Mouse (Mus musculus) intestine, embryonic 15.5 days (tissue): ENCODE results near the gene Tmem239. TPM values are rescaled to one million over a fixed set of nuclear protein-coding genes. Genes with fewer than 3 reads are reported as not detected.
A peak's percentile ranks its signal among the peaks of the same experiment; 100 is the strongest.

Experiments
- ATAC-seq: fragments of 200-750 bp; cut with Nextera tagmentation; 2 replicates; pipeline ENCODE4 v1.8.0; 2017; ENCODE audit warnings: moderate TSS enrichment, moderate library complexity
- H3K27ac ChIP-seq: fragments of 300-500 bp; sonication (generic); 2 replicates; pipeline ENCODE4 v1.5.1; 2015; ENCODE audit warnings: mild to moderate bottlenecking, inconsistent platforms
- H3K27me3 ChIP-seq: fragments of 300-500 bp; sonication (generic); replicated peaks from 2 replicates; pipeline ENCODE4 v1.6.1; 2015; ENCODE audit warnings: inconsistent platforms
- H3K36me3 ChIP-seq: fragments of 300-500 bp; sonication (generic); 2 replicates; pipeline ENCODE4 v1.6.1; 2015; ENCODE audit warnings: inconsistent platforms
- H3K4me1 ChIP-seq: fragments of 300-500 bp; sonication (generic); replicated peaks from 2 replicates; pipeline ENCODE4 v1.6.1; 2015; ENCODE audit warnings: inconsistent platforms
- H3K4me2 ChIP-seq: fragments of 300-500 bp; sonication (generic); replicated peaks from 2 replicates; pipeline ENCODE4 v1.6.1; 2015; ENCODE audit warnings: mild to moderate bottlenecking, inconsistent platforms
- H3K4me3 ChIP-seq: fragments of 300-500 bp; sonication (generic); replicated peaks from 2 replicates; pipeline ENCODE4 v1.5.1; 2015; ENCODE audit warnings: inconsistent platforms
- H3K9ac ChIP-seq: fragments of 300-500 bp; sonication (generic); 2 replicates; pipeline ENCODE4 v1.6.1; 2015; ENCODE audit warnings: inconsistent platforms
- H3K9me3 ChIP-seq: fragments of 300-500 bp; sonication (generic); 2 replicates; pipeline ENCODE4 v1.6.1; 2016; ENCODE audit warnings: inconsistent platforms
- WGBS: fragments of 180-500 bp; shearing (Covaris S2); methylation state at CpG from one replicate; pipeline ENCODE4 v1.1.7; 2015; 5-methylcytosine and 5-hydroxymethylcytosine counted together
- polyA plus RNA-seq: library from polyadenylated mRNA; unstranded; fragments of >200 nt; fragmentation: Nextera tagmentation; extraction: Ambion mirVana; gene quantifications from 2 replicates; pipeline ENCODE4 v1.2.1, GENCODE M21; 2015

The Tmem239 gene
- polyA plus RNA-seq, 1 experiment from 2014 or later = not detected

DNA sequence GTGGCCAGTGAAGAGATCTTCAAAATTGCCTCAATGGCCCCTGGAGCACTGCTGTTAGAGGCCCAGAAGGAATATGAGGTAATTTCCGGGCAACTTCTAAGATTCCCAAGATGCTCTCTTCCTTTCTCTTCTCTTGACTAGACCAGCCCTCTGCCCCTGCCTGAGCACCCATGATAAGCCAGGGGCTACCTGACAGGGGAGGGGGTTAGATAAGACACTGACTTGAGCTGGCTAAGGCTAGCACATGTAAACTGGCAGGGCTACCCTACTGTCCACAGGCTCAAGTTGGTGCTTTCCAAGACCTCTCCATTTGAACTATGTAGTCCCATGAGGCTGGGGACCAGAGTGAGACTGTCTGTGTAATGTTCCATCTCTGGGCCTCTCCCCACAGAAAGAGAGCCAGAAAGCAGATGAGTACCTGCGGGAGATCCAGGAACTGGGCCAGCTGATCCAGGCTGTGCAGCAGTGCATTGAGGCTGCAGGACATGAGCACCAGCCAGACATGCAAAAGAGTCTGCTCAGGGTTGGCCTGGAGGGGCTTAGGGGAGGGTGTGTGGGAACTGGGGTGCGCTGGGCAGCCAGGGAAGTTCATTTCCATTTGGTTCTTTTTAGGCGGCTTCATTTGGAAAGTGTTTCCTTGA, 33.7 kb downstream of the Tmem239 start:
- H3K27ac ChIP-seq = no peak overlapping the region
- WGBS = 92% methylated on average over 4 of the region's 4 CpGs
- peaks cover 56% of the 10 kb centered on the region for H3K36me3 ChIP-seq

GRCm38 (mm10) chr2:130442162-130442561, 35.9 kb downstream of the Tmem239 start:
- Histone ChIP-seq H3K27ac (no peak overlapping the region), H3K9me3 (no peaks in the 10 kb centered on the region), H3K4me2 (no peak overlapping the region), H3K4me3 (no peak overlapping the region), H3K27me3 (no peaks in the 10 kb centered on the region), H3K4me1 (no peaks in the 10 kb centered on the region), H3K9ac (no peak overlapping the region), H3K36me3 (peaks cover 56% of the 10 kb centered on the region)
- no peak for ATAC-seq
- WGBS = 89% methylated on average over 10 of the region's 10 CpGs

More for the DNA sequence above, 33.7 kb downstream of the Tmem239 start:
- Histone ChIP-seq H3K9ac (no peak overlapping the region), H3K27me3 (no peaks in the 10 kb centered on the region), H3K4me1 (no peaks in the 10 kb centered on the region), H3K9me3 (no peaks in the 10 kb centered on the region), H3K4me2 (no peak overlapping the region), H3K4me3 (no peak overlapping the region)
- ATAC-seq = no peak

GRCm38 (mm10) chr2:130448449-130448848, 42.2 kb downstream of the Tmem239 start:
- no peak overlapping the region for H3K4me2 ChIP-seq
- no peaks in the 10 kb centered on the region for H3K9me3 ChIP-seq
- H3K9ac ChIP-seq = no peak overlapping the region
- peaks cover 14% of the 10 kb centered on the region for H3K4me1 ChIP-seq
- no peak overlapping the region for H3K27ac ChIP-seq
- H3K4me3 ChIP-seq = no peak overlapping the region
- no peak for ATAC-seq
- H3K27me3 ChIP-seq = no peaks in the 10 kb centered on the region
- H3K36me3 ChIP-seq = peaks cover 7% of the 10 kb centered on the region; the same call in 1 of the 2 replicates

DNA sequence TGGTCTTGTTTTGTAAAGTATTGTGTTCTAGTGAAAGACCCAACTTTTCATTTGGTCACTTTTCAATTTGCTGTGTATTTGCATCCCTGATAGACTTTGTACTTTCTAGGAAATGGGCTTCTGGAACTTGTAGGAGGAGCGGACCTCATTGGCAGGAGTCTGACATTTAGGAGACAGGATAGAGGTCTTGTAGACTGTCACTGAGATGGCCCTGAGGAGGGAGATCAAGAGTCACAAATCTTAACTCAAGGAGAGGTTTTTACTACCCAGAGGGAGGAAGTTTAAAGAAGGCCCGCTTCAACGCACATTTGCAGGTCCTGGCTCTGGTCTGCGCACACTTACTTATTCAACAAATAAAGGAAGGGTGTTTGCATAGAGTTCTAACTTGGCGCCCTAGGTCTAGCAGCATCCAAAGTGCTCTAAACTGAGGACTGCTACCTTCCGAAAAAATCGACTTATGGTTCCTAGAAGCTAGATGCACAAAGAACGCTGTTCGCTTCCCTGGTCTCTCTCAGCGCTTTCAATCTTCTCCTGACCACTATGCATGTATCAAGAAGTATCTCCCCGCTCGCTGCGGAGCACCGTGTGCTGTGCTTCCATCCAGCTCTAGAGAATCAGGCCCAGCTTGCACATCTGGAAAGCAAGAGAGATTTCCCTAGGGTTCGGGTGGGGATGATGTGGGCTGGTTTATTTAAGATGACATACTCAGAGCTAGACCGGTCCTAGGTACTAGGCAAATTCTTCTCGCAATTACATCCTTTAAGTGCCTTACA, 42.9 kb downstream of the Tmem239 start:
- Histone ChIP-seq H3K4me1 (peaks cover 14% of the 10 kb centered on the region), H3K27ac (no peak overlapping the region; the same call in 1 of the 2 replicates), H3K4me2 (peak overlapping the region; percentile 96), H3K27me3 (no peaks in the 10 kb centered on the region), H3K9ac (peak overlapping the region; percentile 88), H3K9me3 (no peaks in the 10 kb centered on the region), H3K36me3 (0 out of 2 replicates have a peak, but pooled peaks cover 2% of the 10 kb centered on the region), H3K4me3 (peak overlapping the region; percentile 95)
- peak; percentile 7; the same call in 1 of the 2 replicates for ATAC-seq
- WGBS = 5% methylated on average over 17 of the region's 17 CpGs

GRCm38 (mm10) chr2:130449794-130450433, 43.6 kb downstream of the Tmem239 start, which contains the start of gene Ptpra:
Gene Ptpra, plus strand, starts transcription at chr2:130450278.
- Histone ChIP-seq H3K36me3 (no peaks in the 10 kb centered on the region), H3K4me1 (peaks cover 14% of the 10 kb centered on the region), H3K27me3 (no peaks in the 10 kb centered on the region), H3K9ac (peak within 1 kb of the TSS; percentile 88), H3K4me3 (peak within 1 kb of the TSS; percentile 95), H3K9me3 (no peaks in the 10 kb centered on the region), H3K27ac (peak within 1 kb of the TSS; percentile 83), H3K4me2 (peak within 1 kb of the TSS; percentile 96)
- peak; percentile 99 for ATAC-seq
- WGBS = 0% methylated on average over 50 of the region's 50 CpGs

DNA sequence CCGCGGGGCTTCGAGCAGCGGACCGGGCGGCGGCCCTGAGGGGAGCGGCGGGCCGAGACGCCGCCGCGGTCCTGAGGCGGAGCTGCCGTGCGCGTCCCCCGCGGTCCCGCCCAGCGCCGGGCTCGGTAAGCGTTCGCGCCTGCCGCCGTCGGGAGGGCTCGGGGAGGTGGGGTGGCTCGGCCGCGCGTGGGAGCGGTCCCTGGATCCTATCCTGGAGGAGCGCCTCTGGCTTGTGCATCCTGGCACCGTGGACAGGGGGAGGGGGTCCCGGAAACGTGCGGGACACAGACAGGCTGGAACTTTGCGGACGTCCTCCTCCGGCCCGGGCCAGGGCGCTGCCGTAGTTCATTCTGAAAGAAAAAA, 44.1 kb downstream of the Tmem239 start:
- peak overlapping the region; percentile 88 for H3K9ac ChIP-seq
- H3K27ac ChIP-seq = peak overlapping the region; percentile 83
- H3K4me1 ChIP-seq = peaks cover 14% of the 10 kb centered on the region
- peak overlapping the region; percentile 95 for H3K4me3 ChIP-seq
- WGBS = under 1% methylated on average over 37 of the region's 47 CpGs
- peak overlapping the region; percentile 96 for H3K4me2 ChIP-seq
- H3K36me3 ChIP-seq = no peaks in the 10 kb centered on the region
- H3K9me3 ChIP-seq = no peaks in the 10 kb centered on the region
- ATAC-seq = peak; percentile 94
- no peaks in the 10 kb centered on the region for H3K27me3 ChIP-seq

- no peaks in the 10 kb centered on the region for H3K27me3 ChIP-seq
- peak overlapping the region; percentile 95 for H3K4me3 ChIP-seq
- peak overlapping the region; percentile 88 for H3K9ac ChIP-seq
- no peaks in the 10 kb centered on the region for H3K36me3 ChIP-seq
- peak overlapping the region; percentile 96 for H3K4me2 ChIP-seq
- peaks cover 14% of the 10 kb centered on the region for H3K4me1 ChIP-seq
- no peak overlapping the region for H3K27ac ChIP-seq
- H3K9me3 ChIP-seq = no peaks in the 10 kb centered on the region
- ATAC-seq = no peak
- WGBS = 63% methylated on average over 14 of the region's 14 CpGs
Measured at GRCm38 (mm10) chr2:130451086-130451726, 44.9 kb downstream of the Tmem239 start.

- WGBS = 64% methylated on average over 3 of the region's 3 CpGs
- Histone ChIP-seq H3K27me3 (no peaks in the 10 kb centered on the region), H3K4me2 (peak overlapping the region; percentile 96), H3K9ac (0 out of 2 replicates have a peak overlapping the region, but pooled peaks have one; percentile 14), H3K4me1 (peaks cover 14% of the 10 kb centered on the region), H3K9me3 (no peaks in the 10 kb centered on the region), H3K27ac (no peak overlapping the region), H3K4me3 (no peak overlapping the region), H3K36me3 (no peaks in the 10 kb centered on the region)
- ATAC-seq = no peak
Measured at GRCm38 (mm10) chr2:130451727-130452090, 45.4 kb downstream of the Tmem239 start.

- Histone ChIP-seq H3K4me1 (peaks cover 14% of the 10 kb centered on the region), H3K4me2 (no peak overlapping the region), H3K27me3 (no peaks in the 10 kb centered on the region), H3K4me3 (no peak overlapping the region), H3K36me3 (no peaks in the 10 kb centered on the region), H3K9ac (no peak overlapping the region), H3K9me3 (no peaks in the 10 kb centered on the region), H3K27ac (no peak overlapping the region)
- 60% methylated on average over 2 of the region's 2 CpGs for WGBS
- no peak for ATAC-seq
Measured at GRCm38 (mm10) chr2:130452266-130452665, 46.0 kb downstream of the Tmem239 start.

GRCm38 (mm10) chr2:130453421-130453820, 47.1 kb downstream of the Tmem239 start:
- no peaks in the 10 kb centered on the region for H3K9me3 ChIP-seq
- 61% methylated on average over 6 of the region's 6 CpGs for WGBS
- no peak overlapping the region for H3K4me3 ChIP-seq
- H3K9ac ChIP-seq = no peak overlapping the region
- no peak for ATAC-seq
- no peak overlapping the region; the same call in 1 of the 2 replicates for H3K4me2 ChIP-seq
- H3K27me3 ChIP-seq = no peaks in the 10 kb centered on the region
- H3K27ac ChIP-seq = no peak overlapping the region
- H3K36me3 ChIP-seq = no peaks in the 10 kb centered on the region
- H3K4me1 ChIP-seq = peaks cover 14% of the 10 kb centered on the region

DNA sequence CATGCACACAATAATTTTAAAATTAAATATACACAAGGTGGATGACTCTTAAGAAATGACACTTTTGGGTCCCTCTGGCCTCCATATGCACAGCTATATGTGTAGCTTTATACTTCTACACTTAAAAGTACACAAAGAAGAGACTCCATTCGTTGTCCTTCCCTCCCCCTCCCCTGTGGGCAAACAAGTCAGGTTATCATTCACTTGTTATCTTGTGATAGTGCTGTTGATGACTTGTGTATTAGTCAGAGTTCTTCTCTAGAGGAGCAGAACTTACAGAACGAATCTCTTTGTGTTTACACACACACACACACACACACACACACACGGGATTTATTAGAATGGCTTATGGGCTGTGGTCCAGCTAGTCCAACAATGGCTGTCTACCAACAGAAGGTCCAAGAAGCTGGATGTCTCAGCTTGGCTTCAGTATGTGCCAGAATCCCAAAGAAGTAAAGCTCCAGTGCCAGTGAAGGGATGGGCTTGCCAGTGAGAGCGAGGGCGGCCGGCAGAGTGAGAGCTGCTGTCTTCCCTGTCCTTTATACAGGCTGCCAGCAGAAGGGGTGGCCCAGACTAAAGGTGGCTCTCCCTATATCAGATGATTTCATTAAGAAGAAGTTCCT, 48.6 kb downstream of the Tmem239 start:
- H3K36me3 ChIP-seq = no peaks in the 10 kb centered on the region
- no peaks in the 10 kb centered on the region for H3K9me3 ChIP-seq
- 67% methylated on average over 6 of the region's 6 CpGs for WGBS
- no peak overlapping the region for H3K27ac ChIP-seq
- H3K9ac ChIP-seq = no peak overlapping the region
- 0 out of 2 replicates have a peak, but pooled peaks cover 8% of the 10 kb centered on the region for H3K4me1 ChIP-seq
- no peak overlapping the region for H3K4me2 ChIP-seq
- no peaks in the 10 kb centered on the region for H3K27me3 ChIP-seq
- ATAC-seq = no peak
- no peak overlapping the region for H3K4me3 ChIP-seq
